Mouse (Mus musculus) ES-E14 (cell line): Measurements from ENCODE around the gene Wdr3.

Experiments
- CHD2 ChIP-seq: IDR thresholded peaks from 2 replicates; pipeline ENCODE4 v1.6.1; 2014; ENCODE audit warnings: mild to moderate bottlenecking, low read depth, low read length, inconsistent platforms
- HCFC1 ChIP-seq: IDR thresholded peaks from 2 replicates; pipeline ENCODE4 v1.6.1; 2012; ENCODE audit warnings: low read length, inconsistent platforms, borderline replicate concordance; ENCODE audit not compliant: insufficient read depth
- MAFK ChIP-seq: IDR thresholded peaks from 2 replicates; pipeline ENCODE4 v1.6.1; 2014; ENCODE audit warnings: mild to moderate bottlenecking, low read depth, low read length, inconsistent platforms; ENCODE audit not compliant: insufficient read depth
- ZNF384 ChIP-seq: IDR thresholded peaks from 2 replicates; pipeline ENCODE4 v1.6.1; 2012; ENCODE audit warnings: low read depth, low read length, inconsistent platforms

- TF ChIP-seq ZNF384, result no peak
- TF ChIP-seq HCFC1, result no peak
- no peak for TF ChIP-seq CHD2
- no peak for TF ChIP-seq MAFK
Measured at GRCm38 (mm10) chr3:100189444-100189843, 27.2 kb upstream of the Wdr3 start.
